In genomic region chr14:29657006-29657405, GRCm38 (mm10) we compare ENCODE assay signal across 11 mouse cellular contexts.
DNase-seq lines count a peak whose midpoint lies in the region; ATAC-seq and TF ChIP-seq lines count a peak whose summit lies in the region.
"Had no signal": no experiment of that assay in that cellular context is flagged by ENCODE, and none has a peak within 500 bp of the region (broad histone marks: within the 10 kb centered on the region; RNA-seq: fewer than 3 reads in every experiment).

No protein-coding gene starts in this region.

- peak; percentile 4 to 19 for DNase-seq in heart, adult 18-20 months
- DNase-seq in heart, adult 9 months (ENCODE audit: low spot score in 2 of 2) = no peak
- DNase-seq in lung, postnatal 10 days = peak; percentile 32
- DNase-seq in lung, postnatal 25 days (ENCODE audit: low spot score) = no peak
- peak; percentile 60 for DNase-seq in adrenal gland, postnatal 14 days
- peak; percentile 19 for DNase-seq in liver, postnatal 0 days
- DNase-seq in right cerebral cortex, adult 18-20 months = no peak

- WGBS in liver, postnatal 0 days (ENCODE audit: insufficient replicate concordance) = 18% methylated on average over 1 of the region's 1 CpGs

- no peak overlapping the region for H3K9ac ChIP-seq in liver, postnatal 0 days (replicated peaks)
- H3K9ac ChIP-seq: heart, embryonic 15.5 days; midbrain, embryonic 12.5 days had no signal

- no peak for TF ChIP-seq EP300 in liver, postnatal 0 days (IDR thresholded peaks at IDR 0.05; ENCODE audit: low read depth)

- H3K9me3 ChIP-seq in liver, postnatal 0 days (ENCODE audit: low read length) = no peaks in the 10 kb centered on the region
- H3K9me3 ChIP-seq: heart, embryonic 15.5 days; midbrain, embryonic 12.5 days had no signal

- no peak overlapping the region for H3K4me2 ChIP-seq in liver, postnatal 0 days (ENCODE audit: low read depth, low read length)
- H3K4me2 ChIP-seq: heart, embryonic 15.5 days; midbrain, embryonic 12.5 days had no signal

- no peaks in the 10 kb centered on the region for H3K4me1 ChIP-seq in liver, postnatal 0 days (ENCODE audit: insufficient read depth)
- H3K4me1 ChIP-seq: heart, embryonic 15.5 days; midbrain, embryonic 12.5 days had no signal

- no peaks in the 10 kb centered on the region for H3K36me3 ChIP-seq in liver, postnatal 0 days (replicated peaks; ENCODE audit: insufficient read depth, low read length)
- H3K36me3 ChIP-seq: heart, embryonic 15.5 days; midbrain, embryonic 12.5 days had no signal

- H3K4me3 ChIP-seq in liver, postnatal 0 days (ENCODE audit: low read depth, low read length) = no peak overlapping the region
- H3K4me3 ChIP-seq: heart, embryonic 15.5 days; midbrain, embryonic 12.5 days had no signal

- no peak for TF ChIP-seq CTCF in liver, postnatal 0 days (IDR thresholded peaks at IDR 0.05; ENCODE audit: low read depth)

- no peak for ATAC-seq in liver, postnatal 0 days
- no peak for ATAC-seq in megakaryocyte, adult 5-6 weeks (ENCODE audit: poor library complexity, severe bottlenecking)
- ATAC-seq: CD4-positive, CD25-positive, alpha-beta regulatory T cell, adult 4 months had no signal

- H3K27ac ChIP-seq in liver, postnatal 0 days (ENCODE audit: low read depth) = no peak overlapping the region
- H3K27ac ChIP-seq: heart, embryonic 15.5 days; midbrain, embryonic 12.5 days had no signal

- no peaks in the 10 kb centered on the region for H3K27me3 ChIP-seq in liver, postnatal 0 days (ENCODE audit: insufficient read depth, low read length)
- H3K27me3 ChIP-seq: heart, embryonic 15.5 days; midbrain, embryonic 12.5 days had no signal

Comparison
In these comparisons a context has a peak if more than half of its experiments do, and no peak if none do; other contexts are left out.
1. DNase-seq: peak in heart, adult 18-20 months (2 of 2), lung, postnatal 10 days (single experiment), adrenal gland, postnatal 14 days (single experiment) and liver, postnatal 0 days (single experiment); none in heart, adult 9 months (0 of 2), lung, postnatal 25 days (single experiment) and right cerebral cortex, adult 18-20 months (single experiment).